Mouse (Mus musculus) adrenal gland, postnatal 10 days (tissue): ENCODE results near the gene Tmem169. TPM values are rescaled to one million over a fixed set of nuclear protein-coding genes. Genes with fewer than 3 reads are reported as not detected.
A peak's percentile ranks its signal among the peaks of the same experiment; 100 is the strongest.
"Not testable (repeated sequence)": the region's sequence is repeated elsewhere in the genome, so short reads cannot be mapped to it uniquely, and the experiment has no call there.

ENCODE experiments used
- DNase-seq: peaks from one replicate; pipeline ENCODE4 v3.0.0; 2021; ENCODE audit warnings: mixed read lengths
- long read RNA-seq, 2 experiments: library from polyadenylated mRNA; stranded (forward); transcript quantifications; one replicate each; pipeline ENCODE4 v2.0.0; 2021
- total RNA-seq, 2 experiments: library from RNA; stranded (reverse); gene quantifications; 2 replicates each; pipeline ENCODE4 v1.2.3; 2021

Gene Tmem169
- 1 to 10 TPM; 2.8 to 4.1 TPM for total RNA-seq
- long read RNA-seq, experiment 1, partial matches to known transcripts: 0 of 2 reads
- long read RNA-seq, experiment 1, other reads (novel, unspliced or antisense): 1 of 2 reads
- long read RNA-seq, experiment 2, partial matches to known transcripts: 0 of 2 reads
- long read RNA-seq, experiment 2, other reads (novel, unspliced or antisense): 0 of 2 reads

DNA sequence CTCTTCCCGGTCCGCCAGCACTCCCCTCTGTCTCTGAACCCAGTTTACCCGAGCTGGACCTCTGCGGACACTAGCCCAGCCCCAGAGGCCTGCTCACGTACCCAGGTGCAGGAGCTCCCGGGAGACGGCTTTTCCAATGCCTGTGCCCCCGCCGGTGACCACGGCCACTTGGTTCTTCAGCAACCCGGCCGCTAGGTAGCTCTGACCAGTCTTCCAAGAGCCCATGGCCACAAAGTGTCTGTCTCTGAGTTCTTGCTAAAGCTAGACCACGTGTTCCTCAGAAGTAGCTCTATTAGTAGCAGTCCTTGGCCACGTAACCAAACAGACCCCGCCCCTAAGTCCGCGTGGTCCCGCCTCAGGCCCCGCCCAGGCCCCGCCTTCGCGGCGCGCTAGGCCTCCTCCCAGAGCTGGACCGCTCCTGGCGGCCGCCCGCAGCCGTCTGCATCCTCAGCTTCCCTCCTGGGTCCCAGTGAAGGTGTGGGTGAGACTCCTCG is at the start of gene Tmem169, which contains the start of gene Pecr:
Gene Tmem169 (plus strand): TSS at position 378 of the 494 bp plus-strand sequence.
Gene Pecr (minus strand): TSS at position 323 of the 494 bp plus-strand sequence.
- DNase-seq: peak; percentile 98

DNA sequence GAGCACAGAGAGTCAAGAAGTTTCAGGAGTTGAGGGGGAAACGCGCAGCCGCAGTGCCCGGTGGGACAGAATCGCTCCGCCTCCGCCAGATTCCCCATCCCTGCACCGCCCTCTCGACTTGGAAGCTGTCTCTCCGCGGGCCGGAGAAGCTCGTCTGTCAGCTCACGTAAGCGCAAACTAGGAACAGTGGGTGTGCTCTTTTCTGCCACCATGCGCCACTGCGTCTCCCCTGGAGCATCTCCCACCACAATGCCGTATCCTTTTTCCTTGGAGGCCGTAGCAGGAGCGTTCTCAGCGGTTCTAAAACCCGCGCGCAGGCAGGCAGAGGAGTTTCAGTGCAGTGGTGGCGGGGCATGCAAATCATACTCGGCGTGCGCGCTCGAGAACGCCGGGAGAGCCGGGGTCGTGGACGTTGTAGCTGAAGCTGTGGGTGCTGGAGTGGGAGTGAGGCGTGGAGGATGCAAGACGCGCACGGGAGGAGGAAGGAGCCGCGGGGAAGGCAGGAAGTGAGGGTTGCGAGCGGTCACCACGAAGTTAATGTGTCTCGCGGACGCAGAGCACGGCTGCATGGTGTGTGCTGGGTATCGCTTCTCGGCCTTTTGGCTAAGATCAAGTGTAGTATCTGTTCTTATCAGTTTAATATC is 47.7 kb upstream of the Tmem169 start:
- peak; percentile 82 for DNase-seq

DNA sequence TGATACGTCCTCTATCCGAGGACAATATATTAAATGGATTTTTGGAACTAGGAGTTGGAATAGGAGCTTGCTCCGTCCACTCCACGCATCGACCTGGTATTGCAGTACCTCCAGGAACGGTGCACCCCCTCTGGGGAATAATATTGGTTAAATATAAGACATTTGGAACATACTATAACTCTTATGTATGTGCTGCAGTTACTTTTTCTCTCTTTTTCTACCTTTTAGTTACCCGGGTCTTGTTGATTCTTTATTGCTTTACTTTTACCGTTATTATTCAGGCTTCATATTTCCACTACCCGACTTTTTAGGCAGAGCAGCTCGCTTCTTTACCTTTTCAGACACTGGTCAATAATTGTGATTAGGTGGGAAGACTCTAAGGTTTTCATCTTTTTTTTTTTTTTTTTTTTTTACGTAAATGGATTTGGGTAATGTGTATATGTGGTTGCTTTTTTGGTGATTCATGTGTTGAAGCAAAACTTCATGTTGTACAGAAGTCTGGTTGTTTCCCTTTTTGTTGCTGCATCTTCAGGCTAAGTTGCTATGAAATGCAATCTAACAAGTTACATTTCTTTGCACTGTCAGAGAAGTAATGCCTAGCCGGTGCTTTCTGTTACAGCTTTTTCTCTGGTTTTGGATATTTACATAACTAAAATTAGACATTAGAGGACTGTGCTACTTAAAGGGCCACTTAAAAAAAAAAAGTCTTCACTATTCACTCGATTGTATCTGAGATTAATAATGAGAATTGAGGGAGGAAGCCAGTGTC is 47.0 kb upstream of the Tmem169 start:
- peak; percentile 40 for DNase-seq

DNA sequence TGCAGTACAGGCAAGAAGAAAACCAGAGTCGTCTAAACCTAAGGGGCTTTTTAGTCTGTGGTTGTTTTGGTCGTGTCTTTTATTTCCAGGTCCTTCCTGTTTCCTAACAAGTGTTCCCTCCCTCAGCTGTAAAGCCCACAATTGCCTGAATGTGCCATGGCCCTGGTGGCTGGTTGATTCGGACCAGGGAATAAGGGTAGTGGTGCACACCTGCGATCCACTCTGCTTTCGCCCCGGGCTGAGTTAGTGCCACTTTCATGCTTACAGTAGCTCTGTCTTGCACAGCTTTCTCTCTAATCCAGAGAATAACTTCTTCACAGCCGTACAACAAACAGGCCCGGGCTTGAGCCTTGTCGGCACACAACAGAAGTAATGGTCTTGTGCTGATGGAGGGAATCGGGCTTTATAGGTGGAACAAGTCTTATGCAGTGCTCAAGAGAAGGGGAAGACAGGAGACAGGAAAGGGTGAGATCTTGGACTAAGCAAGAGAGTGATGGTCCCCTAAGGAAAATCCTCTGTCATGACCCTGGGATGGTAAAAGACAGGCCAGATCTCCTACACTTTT is 46.1 kb upstream of the Tmem169 start:
- no peak for DNase-seq

DNA sequence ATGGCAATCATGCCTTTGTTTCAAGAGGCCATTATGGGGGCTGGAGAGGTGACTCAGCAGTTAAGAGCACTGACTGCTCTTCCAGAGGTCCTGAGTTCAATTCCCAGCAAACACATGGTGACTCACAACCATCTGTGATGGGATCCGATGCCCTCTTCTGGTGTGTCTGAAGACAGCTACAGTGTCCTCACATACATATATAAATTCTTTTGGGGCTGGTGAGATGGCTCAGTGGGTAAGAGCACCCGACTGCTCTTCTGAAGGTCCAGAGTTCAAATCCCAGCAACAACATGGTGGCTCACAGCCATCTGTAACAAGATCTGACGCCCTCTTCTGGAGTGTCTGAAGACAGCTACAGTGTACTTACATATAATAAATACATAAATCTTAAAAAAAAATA is 45.1 kb upstream of the Tmem169 start:
- DNase-seq: not testable (repeated sequence)

DNA sequence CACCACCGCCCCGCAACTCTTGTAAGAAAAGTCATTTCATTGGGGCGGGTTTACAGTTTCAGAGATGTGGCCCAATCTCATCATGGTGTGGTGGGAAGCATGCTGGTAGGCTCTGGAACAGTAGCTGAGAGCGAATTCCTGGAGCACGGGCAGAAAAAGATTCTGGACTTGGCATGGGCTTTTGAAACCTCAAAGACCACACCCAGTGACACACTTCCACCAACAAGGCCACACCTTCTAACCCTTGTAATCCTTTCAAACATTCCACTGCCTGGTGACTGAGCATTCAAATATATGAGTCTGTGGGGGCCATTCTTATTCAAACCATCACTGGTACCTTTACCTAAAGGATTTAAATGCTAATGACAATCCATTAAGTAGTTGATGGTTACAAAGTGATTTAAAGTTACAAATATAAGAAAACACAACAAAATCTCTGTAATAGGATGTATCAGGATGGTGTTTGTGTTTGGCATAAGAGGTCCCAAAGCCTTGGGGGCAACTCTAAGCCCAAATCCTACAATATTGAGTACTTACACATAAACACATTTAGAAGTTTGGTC is 41.5 kb upstream of the Tmem169 start:
- DNase-seq: no peak

DNA sequence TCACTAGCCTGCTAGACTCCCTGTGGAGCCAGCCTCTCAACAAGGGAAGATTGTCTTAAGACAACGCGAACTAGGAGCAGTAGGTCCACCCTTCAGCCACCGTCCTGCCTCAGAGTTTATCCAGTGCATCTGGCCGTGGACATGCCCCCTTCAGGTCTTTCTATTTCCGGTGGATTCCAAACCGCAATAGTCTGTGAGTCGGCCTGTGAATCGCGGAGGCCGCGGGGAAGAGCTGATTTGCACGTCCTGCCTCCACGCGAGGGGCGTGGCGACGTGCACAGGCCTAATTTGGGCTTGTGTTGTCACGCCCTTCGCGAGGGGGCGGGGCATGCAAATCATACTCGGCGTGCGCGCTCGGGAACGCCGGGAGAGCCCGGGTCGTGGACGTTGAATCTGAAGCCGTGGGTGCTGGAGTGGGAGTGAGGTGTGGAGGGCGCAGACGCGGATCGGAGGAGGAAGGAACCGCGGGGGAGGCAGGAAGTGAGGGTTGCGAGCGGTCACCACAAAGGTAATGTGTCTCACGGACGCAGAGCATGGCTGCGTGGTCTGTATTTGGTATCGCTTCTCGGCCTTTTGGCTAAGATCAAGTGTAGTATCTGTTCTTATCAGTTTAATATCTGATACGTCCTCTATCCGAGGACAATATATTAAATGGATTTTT is 40.4 kb upstream of the Tmem169 start:
- peak; percentile 97 for DNase-seq

DNA sequence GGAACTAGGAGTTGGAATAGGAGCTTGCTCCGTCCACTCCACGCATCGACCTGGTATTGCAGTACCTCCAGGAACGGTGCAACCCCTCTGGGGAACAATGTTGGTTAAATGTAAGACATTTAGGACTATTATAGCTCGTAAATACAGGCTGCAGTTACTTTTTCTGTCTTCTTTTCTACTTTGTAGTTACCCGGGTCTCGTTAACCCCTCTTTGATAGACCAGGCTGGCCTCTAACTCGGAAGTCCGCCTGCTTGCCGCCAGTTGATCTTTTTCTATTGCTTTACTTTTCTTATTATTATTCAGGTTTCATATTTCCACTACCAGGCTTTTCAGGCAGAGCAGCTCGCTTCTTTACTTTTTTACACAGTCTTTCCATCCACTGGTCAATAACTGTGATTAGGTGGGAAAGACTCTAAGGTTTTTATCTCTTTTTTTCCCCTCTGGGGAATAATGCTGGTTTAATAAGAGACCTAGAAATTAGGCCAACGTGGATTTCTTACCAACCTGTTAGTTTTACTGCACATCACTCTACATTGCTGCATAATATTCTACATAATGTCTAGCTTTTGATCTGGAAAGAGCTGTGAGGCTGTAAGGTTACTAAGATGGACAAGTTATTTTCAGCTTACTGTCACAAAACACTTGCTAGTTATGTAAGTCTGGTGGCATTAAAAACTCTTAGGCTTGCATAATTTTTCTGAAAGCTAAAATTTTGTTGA is 39.7 kb upstream of the Tmem169 start:
- DNase-seq: peak; percentile 34

DNA sequence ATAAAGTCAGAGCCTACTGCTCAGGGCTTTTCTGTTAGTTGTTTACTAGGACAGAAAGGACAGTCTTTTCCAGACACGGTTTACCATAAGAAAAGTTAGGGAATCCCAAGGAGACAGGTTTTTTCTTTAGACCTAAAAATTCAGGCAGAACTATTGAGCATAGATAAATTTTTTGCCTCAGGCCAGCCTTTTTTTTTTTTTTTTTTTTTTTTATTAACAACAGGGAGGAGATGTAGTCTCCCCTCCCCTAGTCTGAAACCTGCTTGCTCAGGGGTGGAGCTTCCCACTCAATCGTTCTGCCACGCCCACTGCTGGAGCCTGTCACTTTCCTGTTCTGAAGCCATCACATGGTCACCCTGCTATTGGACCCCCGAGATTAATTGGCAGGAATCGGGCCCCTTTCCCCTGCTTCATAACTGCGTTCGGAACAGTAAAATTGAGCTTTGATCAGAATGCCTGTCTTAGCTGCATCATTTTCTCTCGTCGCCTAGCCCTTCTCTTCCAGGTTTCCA is 35.9 kb upstream of the Tmem169 start:
- DNase-seq: not testable (repeated sequence)

DNA sequence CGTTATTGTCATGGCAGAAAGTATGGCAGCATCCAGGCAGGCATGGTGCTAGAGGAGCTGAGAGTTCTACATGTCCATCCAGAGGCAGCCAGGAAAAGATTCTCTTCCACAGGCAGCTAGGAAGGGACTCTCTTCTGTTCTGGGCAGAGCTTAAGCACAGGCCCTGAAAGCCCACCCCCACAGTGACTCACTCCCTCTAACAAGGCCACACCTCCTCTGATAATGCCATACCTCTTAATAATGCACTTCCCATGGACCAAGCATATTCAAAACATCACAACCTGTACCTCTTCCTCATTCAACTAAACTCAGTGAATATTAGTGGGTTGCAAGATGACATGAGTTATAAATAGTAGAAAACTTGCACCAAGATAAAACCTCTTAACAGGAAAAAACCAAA is 32.4 kb upstream of the Tmem169 start:
- DNase-seq: no peak

DNA sequence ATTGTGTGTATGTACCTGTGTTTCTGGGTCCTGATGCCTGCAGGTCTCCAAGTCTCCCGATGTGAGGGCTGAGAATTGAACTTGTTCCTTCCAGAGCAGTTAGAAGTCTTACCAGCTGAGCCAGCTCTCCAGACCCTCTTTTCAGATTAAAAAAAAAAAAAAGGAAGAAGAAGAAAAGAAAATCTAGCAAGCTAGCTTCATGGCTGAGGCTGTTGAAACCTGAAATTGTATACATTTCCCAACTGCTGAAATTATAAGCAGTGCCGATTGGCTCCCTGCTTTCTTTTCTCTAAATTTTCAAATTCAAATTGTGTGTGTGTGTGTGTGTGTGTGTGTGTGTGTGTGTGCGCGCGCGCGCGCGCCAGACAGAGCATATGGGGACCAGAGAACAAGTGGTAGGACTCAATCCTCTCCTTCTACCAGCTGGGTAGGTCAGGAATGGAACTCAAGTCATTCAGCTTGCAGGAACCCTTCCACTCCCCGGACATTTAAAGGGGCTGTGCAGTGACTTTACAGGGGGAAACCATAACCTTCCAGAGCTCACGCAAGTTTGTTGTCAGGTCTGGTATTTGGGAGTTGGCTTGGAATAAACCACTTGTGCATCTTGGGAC is 30.2 kb upstream of the Tmem169 start:
- peak; percentile 22 for DNase-seq

DNA sequence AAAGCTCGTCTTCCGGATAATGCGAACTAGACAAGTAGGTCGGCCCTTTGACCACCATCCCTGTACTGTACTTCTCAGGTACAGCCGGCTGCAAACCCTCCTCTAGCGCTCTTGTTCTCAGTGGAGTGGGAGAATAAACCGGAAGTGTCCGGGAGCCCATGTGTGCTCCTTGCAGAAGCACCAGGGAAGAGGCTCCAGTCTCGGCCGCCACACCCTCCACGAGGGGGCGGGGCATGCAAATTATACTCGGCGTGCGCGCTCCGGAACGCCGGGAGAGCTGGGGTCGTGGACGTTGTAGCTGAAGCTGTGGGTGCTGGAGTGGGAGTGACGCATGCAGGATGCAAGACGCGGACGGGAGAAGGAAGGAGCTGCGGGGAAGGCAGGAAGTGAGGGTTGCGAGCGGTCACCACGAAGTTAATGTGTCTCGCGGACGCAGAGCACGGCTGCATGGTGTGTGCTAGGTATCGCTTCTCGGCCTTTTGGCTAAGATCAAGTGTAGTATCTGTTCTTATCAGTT is 29.6 kb upstream of the Tmem169 start:
- DNase-seq: peak; percentile 95

DNA sequence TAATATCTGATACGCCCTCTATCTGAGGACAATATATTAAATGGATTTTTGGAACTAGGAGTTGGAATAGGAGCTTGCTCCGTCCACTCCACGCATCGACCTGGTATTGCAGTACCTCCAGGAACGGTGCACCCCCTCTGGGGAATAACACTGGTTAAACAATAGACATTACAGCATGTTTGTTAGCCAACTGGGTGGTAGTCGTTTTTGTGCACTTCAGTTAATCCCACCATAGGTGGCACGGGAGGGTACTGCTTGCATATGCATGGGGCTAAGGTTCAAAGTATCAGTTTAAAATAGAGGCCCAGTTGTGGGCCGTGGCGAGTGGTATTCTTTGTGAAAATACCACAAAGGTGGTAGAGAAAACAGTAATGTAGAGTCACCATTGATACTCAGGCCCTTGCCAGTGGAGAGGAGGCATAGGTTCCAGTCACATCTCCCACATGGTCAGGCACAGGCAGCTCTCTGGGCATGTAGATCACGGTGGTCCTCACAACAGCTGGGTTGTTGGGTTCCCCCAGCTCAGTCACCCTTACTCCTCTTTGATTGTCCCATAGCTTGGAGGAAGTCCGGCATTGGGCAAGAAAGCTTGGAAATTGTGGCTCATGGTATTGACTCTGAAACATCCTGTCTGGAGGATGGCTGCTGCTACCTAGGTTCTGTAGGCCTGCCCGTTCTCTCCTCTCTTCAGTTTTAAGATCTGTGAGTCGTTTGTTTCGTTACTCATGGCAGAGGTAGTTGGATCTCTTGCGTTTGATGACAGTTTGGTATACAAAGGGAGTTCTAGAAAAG is 28.9 kb upstream of the Tmem169 start:
- DNase-seq: peak; percentile 59

DNA sequence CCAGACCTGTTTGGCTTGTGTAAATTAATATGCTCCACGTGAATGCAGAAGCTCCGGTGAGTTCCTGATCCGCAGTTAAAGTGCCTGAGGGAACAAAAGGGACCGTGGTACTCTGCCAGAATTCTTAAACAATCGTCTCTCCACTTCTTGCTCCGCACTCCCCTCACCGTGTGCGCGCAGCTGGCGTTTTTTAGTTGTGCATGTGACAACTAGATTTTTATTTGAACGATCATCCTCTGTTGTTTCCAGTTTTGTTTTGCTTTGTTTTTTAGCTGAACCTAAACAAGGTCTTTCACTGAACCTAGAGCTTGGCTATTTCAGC is 28.4 kb upstream of the Tmem169 start:
- no peak for DNase-seq

DNA sequence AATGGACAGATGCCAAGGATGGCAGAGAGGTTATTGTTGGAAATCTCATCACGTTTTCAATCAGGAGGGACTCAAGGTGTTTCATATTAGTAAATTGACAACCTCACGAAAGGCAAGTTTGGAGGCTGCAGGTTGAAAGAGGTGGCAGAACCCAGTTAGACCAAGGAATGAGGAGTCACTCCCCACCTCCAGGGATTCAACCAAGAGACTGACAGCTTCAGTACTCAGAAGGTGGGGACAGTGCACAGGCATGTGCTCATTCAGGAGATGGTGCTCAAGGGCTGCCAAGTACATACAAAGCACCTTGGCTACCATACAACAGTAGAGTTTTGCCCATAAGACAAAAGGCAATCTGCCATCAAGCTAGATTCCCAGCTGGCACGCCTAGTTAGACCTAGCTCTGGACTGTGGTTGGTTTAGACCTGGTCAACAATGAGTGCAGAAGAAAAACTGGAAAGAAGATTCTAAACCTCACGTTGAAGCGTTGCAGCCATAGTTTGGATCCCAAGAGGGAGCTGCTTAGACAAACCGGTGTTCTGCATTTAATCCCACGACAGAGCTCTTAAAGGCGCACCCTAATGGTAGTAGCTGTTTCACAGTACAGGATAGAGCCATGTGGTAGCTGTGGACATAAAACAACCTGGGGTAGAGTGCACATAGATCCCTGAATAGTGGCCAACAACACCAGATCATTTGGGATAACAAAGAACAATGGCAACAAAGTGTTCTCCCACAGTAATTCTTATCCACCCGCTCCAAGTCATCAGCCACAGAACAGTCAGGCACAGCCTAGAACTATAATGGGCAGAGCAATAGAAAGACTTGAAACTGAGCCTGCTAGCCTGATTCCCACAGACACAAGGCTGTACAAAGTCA is 27.6 kb upstream of the Tmem169 start:
- DNase-seq: no peak

DNA sequence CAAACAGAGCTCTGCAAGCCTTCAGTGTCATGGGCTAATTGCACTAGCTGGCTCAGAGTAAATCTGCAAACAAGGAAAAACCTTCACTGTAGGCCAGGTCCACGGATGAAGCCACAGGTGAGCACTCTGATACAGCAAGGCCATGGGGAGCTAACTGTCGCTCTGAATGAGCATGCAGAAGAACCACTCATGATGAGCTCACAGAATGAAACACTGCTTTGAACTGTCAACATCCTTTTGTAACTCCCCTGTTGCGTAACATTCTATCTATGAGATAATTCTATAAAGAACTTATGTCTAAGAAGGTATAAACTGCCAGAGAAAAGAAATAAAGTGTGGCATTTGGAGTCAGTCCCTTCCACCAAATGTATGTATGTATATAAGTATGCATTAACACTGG is 21.1 kb upstream of the Tmem169 start:
- no peak for DNase-seq

DNA sequence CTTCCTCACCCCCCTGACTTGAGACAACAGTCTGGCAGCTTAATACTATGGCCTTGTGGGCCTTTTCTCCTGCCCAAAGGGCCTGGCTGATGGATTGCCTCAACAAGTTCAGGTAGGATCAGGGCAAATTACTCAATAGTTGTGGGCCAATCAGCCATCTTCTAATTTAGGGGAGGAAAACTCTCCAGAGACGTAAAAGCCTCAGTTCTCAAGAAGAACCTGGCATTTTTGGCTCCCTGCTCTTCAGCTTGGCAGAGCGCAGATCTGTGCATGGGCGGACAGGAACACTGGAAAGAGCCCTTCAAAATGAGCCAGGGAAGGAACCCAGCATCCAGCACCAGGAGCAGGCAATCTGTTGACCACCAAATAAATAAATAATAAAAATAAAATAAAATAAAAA is 6.1 kb upstream of the Tmem169 start:
- peak; percentile 52 for DNase-seq

DNA sequence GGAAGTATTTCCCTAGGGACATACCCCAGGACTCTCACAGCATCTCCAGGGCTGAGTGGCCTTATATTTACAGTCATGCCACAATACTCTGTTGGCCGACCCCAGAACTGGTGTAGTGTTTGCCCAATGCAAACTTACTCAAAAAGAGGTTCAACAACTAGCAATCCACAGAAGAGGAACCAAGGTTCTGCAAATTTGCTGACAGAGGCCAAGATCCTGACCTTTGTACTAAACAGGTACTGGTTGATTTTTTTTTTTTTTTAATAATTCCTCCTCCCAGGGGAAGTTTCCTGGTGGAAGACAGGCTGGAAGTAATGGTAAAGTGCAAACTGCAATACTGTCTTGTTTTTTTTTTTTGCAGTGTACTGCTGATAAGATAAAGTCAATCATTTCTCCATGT is 1.6 kb upstream of the Tmem169 start:
- DNase-seq: no peak

DNA sequence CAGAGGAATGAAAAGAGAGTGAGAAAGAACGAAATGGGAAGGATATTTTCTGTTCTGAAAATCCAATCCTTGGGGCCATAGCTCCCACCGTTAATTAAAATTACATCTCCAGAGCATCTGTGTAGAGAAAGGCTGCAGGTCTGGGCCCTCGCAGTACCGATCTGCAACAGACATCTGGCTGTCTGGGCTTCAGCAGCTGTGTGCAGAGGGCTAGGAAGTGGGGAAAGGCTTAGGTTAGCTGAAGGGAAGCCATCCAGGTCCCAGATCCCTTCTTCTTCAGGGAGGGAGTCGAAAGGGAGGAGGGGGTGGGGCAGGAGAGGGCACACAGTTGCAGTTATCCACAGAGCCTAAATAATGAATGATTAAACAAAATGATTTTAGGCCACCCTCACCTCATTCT is 370 bp downstream of the Tmem169 start:
- no peak for DNase-seq
